Mouse (Mus musculus) neutrophil, adult 5-6 weeks (primary cell): Measurements from ENCODE around the gene Usp17lc. TPM values are rescaled to one million over a fixed set of nuclear protein-coding genes. Genes with fewer than 3 reads are reported as not detected.
"Not testable (repeated sequence)": the region's sequence is repeated elsewhere in the genome, so short reads cannot be mapped to it uniquely, and the experiment has no call there.

Experiments used
- ATAC-seq: fragments of 151-379, 151-347 bp; 2 replicates; pipeline ENCODE4 v1.8.0; 2017; ENCODE audit warnings: mild to moderate bottlenecking, moderate TSS enrichment; ENCODE audit not compliant: insufficient number of reproducible peaks, poor library complexity, low FRiP score, severe bottlenecking; ENCODE audit errors: extremely low read depth
- total RNA-seq: library from RNA; stranded (forward); fragments of 200-1000 nt; gene quantifications from 2 replicates; pipeline ENCODE4 v1.2.3, GENCODE M21; 2017

Usp17lc gene
- total RNA-seq = not detected in 2 replicates

GRCm38 (mm10) chr7:103414772-103415171, at the start of gene Usp17lc:
TSS of gene Usp17lc (plus strand) at chr7:103415072.
- ATAC-seq = not testable (repeated sequence)

GRCm38 (mm10) chr7:103386077-103386476, 28.8 kb upstream of the Usp17lc start, which contains the start of gene Olfr603:
TSS of gene Olfr603 (minus strand) at chr7:103386177.
- ATAC-seq = no peak

DNA sequence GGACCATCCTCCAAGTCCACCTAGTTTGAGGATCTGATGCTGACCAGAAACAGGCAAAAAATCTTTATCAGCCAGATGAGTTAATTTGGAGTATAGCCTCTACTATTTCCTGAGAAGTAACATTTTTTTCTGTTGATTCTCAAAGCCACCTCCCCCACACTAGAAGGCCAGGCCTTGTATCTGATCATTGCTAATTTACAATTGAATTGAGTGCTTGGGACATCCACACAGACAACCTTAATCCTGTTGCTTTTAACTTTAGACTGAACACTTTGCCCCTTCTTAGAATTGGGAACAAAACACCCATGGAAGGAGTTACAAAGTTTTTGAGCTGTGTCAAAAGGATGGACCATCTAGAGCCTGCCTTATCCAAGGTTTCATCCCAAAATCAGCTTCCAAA, 17.1 kb upstream of the Usp17lc start:
- no peak for ATAC-seq

DNA sequence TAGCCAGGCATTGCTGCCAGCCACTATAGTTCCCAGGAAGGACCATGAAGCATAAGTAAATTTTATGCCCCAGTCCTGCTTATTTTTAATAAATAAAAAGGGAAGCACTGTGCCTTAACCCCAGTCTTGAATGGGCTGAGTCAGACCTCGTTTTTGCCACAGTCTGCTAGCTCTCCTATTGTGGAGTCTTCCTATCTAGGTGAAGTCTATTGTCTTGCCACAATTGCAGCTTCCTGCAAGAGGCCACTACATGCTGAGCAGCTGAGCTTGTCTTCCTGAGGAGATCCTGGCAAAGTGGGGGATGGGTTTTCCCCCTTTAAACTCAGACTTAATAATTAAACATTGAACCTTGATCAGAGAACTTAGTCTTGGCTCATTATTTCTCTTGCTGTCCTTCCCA, 15.9 kb upstream of the Usp17lc start:
- no peak for ATAC-seq

DNA sequence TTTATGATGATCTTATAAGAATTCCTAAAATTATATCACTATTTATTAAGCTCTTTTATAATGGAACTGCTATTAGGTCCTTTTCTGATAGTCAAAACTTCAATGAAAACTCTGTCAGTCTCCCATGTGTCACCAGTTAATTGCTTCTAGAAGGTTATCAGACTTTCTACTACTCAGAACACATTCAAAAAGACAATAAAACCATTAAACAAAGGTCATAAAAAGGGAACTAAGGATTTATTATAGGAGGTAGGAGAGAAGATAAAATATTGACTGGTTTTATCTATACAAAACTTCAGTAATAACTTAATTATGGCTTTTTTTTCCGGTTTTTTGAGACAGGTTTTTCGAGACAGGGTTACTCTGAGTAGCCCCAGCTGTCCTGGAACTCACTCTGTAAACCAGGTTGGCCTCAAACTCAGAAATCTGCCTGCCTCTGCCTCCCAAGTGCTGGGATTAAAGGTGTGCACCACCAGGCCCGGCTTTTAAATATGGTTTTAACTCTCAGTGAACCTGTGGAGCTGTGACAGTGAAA, 8.3 kb upstream of the Usp17lc start:
- not testable (repeated sequence) for ATAC-seq

- no peak for ATAC-seq
These were observed 30.5 kb downstream of the Usp17lc start, which contains the start of gene Olfr605 for GRCm38 (mm10) chr7:103445339-103445738. TSS of gene Olfr605 (minus strand) at chr7:103445439.

DNA sequence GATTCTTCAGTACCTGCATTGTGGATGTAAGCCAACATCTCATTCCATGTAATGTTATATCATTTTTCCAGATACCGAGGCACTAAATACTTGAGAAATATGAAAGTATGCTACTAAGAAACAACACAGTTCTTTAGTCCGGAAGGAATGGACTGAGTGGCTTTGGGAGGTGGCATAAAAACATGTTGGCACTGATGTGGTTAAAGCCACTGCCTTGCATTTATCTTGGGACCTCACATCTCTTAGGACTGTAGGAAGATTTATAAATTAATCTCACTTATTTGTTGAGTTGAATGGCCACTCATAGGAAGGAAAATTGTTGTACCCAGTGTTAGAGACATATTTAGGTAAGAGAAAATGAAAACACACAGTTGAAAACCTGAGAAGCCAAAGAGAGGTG, 33.9 kb downstream of the Usp17lc start, which contains the start of gene Olfr606:
Olfr606 (plus strand) TSS at position 301 of the 400 bp plus-strand sequence.
- ATAC-seq = no peak

DNA sequence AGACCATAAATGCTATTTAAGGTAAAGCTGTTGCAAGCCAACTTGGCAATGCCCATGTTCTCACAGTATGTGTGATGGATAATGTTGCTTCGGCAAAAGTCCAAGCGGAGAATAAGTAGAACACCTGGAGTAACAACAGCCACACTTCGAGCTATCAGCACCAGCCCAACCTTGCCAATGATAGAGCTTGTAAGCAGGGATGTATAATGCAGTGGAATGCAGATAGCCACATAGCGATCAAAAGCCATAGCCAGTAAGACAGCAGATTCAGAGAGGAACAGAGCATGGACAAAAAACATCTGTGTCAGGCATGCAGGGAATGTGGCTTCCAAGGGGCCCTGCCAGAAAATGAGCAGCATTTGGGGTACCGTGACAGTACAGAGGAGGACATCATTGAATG, 45.7 kb downstream of the Usp17lc start:
- ATAC-seq = no peak

Other genes starting within 250 kb of the Usp17lc start
- gene Olfr591, start 236.7 kb upstream of the Usp17lc start, total RNA-seq = not detected in 2 replicates
- gene Olfr592, start 230.3 kb upstream of the Usp17lc start, total RNA-seq = not detected in 2 replicates
- gene Olfr593, start 203.2 kb upstream of the Usp17lc start, total RNA-seq = not detected in 2 replicates
- not detected in 2 replicates for gene Olfr594, start 198.1 kb upstream of the Usp17lc start, total RNA-seq
- gene Usp17ld, start 162.6 kb upstream of the Usp17lc start, total RNA-seq = not detected in 2 replicates
- not detected in 2 replicates for gene Olfr596, start 109.4 kb upstream of the Usp17lc start, total RNA-seq
- gene Olfr597, start 98.8 kb upstream of the Usp17lc start, total RNA-seq = not detected in 2 replicates
- gene Olfr598, start 91.5 kb upstream of the Usp17lc start, total RNA-seq = not detected in 2 replicates
- gene Olfr599, start 79.2 kb upstream of the Usp17lc start, total RNA-seq = not detected in 2 replicates
- 0.23 TPM in 1 of 2 replicates, not detected in the other for gene Olfr600, start 65.4 kb upstream of the Usp17lc start, total RNA-seq
- gene Olfr601, start 52.4 kb upstream of the Usp17lc start, total RNA-seq = not detected in 2 replicates
- gene Olfr603, start 28.9 kb upstream of the Usp17lc start, total RNA-seq = not detected in 2 replicates
- not detected in 2 replicates for gene Olfr605, start 30.4 kb downstream of the Usp17lc start, total RNA-seq
- gene Olfr606, start 34.0 kb downstream of the Usp17lc start, total RNA-seq = not detected in 2 replicates
- not detected in 2 replicates for gene Olfr607, start 49.1 kb downstream of the Usp17lc start, total RNA-seq
- gene Olfr608, start 54.8 kb downstream of the Usp17lc start, total RNA-seq = not detected in 2 replicates
- gene Olfr609, start 83.0 kb downstream of the Usp17lc start, total RNA-seq = 0.12 TPM in 1 of 2 replicates, not detected in the other
- gene Olfr610, start 97.0 kb downstream of the Usp17lc start, total RNA-seq = not detected in 2 replicates
- gene Olfr611, start 105.8 kb downstream of the Usp17lc start, total RNA-seq = not detected in 2 replicates
- gene Olfr612, start 127.6 kb downstream of the Usp17lc start, total RNA-seq = not detected in 2 replicates
- not detected in 2 replicates for gene Olfr613, start 133.0 kb downstream of the Usp17lc start, total RNA-seq
- gene Olfr615, start 141.0 kb downstream of the Usp17lc start, total RNA-seq = not detected in 2 replicates
- not detected in 2 replicates for gene Olfr616, start 154.1 kb downstream of the Usp17lc start, total RNA-seq
- gene Olfr617, start 158.0 kb downstream of the Usp17lc start, total RNA-seq = not detected in 2 replicates
- not detected in 2 replicates for gene Olfr618, start 175.0 kb downstream of the Usp17lc start, total RNA-seq
- not detected in 2 replicates for gene Olfr619, start 185.5 kb downstream of the Usp17lc start, total RNA-seq
- gene Olfr620, start 197.5 kb downstream of the Usp17lc start, total RNA-seq = 0.25 TPM in 1 of 2 replicates, not detected in the other
- gene Olfr622, start 227.6 kb downstream of the Usp17lc start, total RNA-seq = not detected in 2 replicates
- gene Olfr623, start 248.6 kb downstream of the Usp17lc start, total RNA-seq = not detected in 2 replicates